Mouse (Mus musculus) MEL (cell line): ENCODE data around the gene Sec14l4. TPM values are rescaled to one million over a fixed set of nuclear protein-coding genes. Genes with fewer than 3 reads are reported as not detected.

ENCODE experiments used
- DNase-seq: peaks from one replicate; pipeline ENCODE4 v3.0.0; 2011; ENCODE audit warnings: low read depth, low spot score
- H3K27ac ChIP-seq: 2 replicates; pipeline ENCODE4 v1.5.1; 2012; ENCODE audit warnings: low read depth, mild to moderate bottlenecking, control low read depth, low read length, moderate library complexity; ENCODE audit not compliant: control insufficient read depth
- H3K27me3 ChIP-seq, 2 experiments: fragments of 150-350 bp in 1 of 2; sonication (generic) in 1 of 2; 2 replicates each; pipeline ENCODE4 v1.6.1; 2012; ENCODE audit warnings: low read length in 2 of 2, mild to moderate bottlenecking in 2 of 2, improper control_type of control experiment in 1 of 2, moderate library complexity in 1 of 2; ENCODE audit not compliant: insufficient read depth in 2 of 2, control insufficient read depth in 1 of 2
- H3K36me3 ChIP-seq, 2 experiments: 2 replicates each; pipeline ENCODE4 v1.6.1; 2012 to 2014; ENCODE audit warnings: low read length in 2 of 2, improper control_type of control experiment in 1 of 2, inconsistent platforms in 1 of 2, mild to moderate bottlenecking in 1 of 2; ENCODE audit not compliant: insufficient read depth in 2 of 2, control insufficient read depth in 1 of 2
- H3K4me1 ChIP-seq, 2 experiments: fragments of 150-350 bp in 1 of 2; sonication (generic) in 1 of 2; 2 replicates each; pipeline ENCODE4 v1.6.1; 2012; ENCODE audit warnings: low read length in 2 of 2, improper control_type of control experiment in 1 of 2, mild to moderate bottlenecking in 1 of 2; ENCODE audit not compliant: insufficient read depth in 2 of 2, control insufficient read depth in 1 of 2
- H3K4me3 ChIP-seq, 2 experiments: fragments of 150-350 bp in 1 of 2; sonication (generic) in 1 of 2; 2 replicates each; pipeline ENCODE4 v1.5.1; 2012; ENCODE audit warnings: low read depth in 2 of 2, low read length in 2 of 2, mild to moderate bottlenecking in 2 of 2, moderate library complexity in 2 of 2, control low read depth in 1 of 2, improper control_type of control experiment in 1 of 2; ENCODE audit not compliant: control insufficient read depth in 1 of 2, insufficient read depth in 1 of 2
- H3K79me2 ChIP-seq: 2 replicates; pipeline ENCODE4 v1.6.1; 2012; ENCODE audit warnings: mild to moderate bottlenecking, low read length, moderate library complexity; ENCODE audit not compliant: control insufficient read depth, poor library complexity, insufficient read depth
- H3K9ac ChIP-seq: 2 replicates; pipeline ENCODE4 v1.6.1; 2012; ENCODE audit warnings: low read depth, mild to moderate bottlenecking, control low read depth, low read length, moderate library complexity; ENCODE audit not compliant: control insufficient read depth, poor library complexity, severe bottlenecking
- H3K9me3 ChIP-seq: fragments of 150-350 bp; sonication (generic); replicated peaks from 2 replicates; pipeline ENCODE4 v1.6.1; 2012; ENCODE audit warnings: mild to moderate bottlenecking, low read length, improper control_type of control experiment, moderate library complexity; ENCODE audit not compliant: insufficient read depth
- BHLHE40 ChIP-seq: IDR thresholded peaks from 2 replicates; pipeline ENCODE4 v1.6.1; 2012; ENCODE audit warnings: low read depth, mild to moderate bottlenecking, inconsistent platforms, low read length, improper control_type of control experiment, borderline replicate concordance
- CHD1 ChIP-seq: IDR thresholded peaks from 2 replicates; pipeline ENCODE4 v1.6.1; 2012; ENCODE audit warnings: low read depth, mild to moderate bottlenecking, inconsistent platforms, low read length, improper control_type of control experiment
- CHD2 ChIP-seq: IDR thresholded peaks from 2 replicates; pipeline ENCODE4 v1.6.1; 2011; ENCODE audit warnings: low read length, improper control_type of control experiment
- ELF1 ChIP-seq: IDR thresholded peaks from 2 replicates; pipeline ENCODE4 v1.6.1; 2014; ENCODE audit warnings: low read depth, mild to moderate bottlenecking, inconsistent platforms, low read length, improper control_type of control experiment, moderate library complexity
- GABPA ChIP-seq: IDR thresholded peaks from 2 replicates; pipeline ENCODE4 v1.6.1; 2012; ENCODE audit warnings: low read depth, mild to moderate bottlenecking, inconsistent platforms, low read length, improper control_type of control experiment, moderate library complexity
- GATA1 ChIP-seq: IDR thresholded peaks from 2 replicates; pipeline ENCODE4 v1.6.1; 2011; ENCODE audit warnings: low read depth, low read length, improper control_type of control experiment
- HCFC1 ChIP-seq: IDR thresholded peaks from 2 replicates; pipeline ENCODE4 v1.6.1; 2012; ENCODE audit warnings: low read depth, mild to moderate bottlenecking, inconsistent platforms, low read length, improper control_type of control experiment, moderate library complexity
- JUND ChIP-seq: IDR thresholded peaks from 2 replicates; pipeline ENCODE4 v1.6.1; 2011; ENCODE audit warnings: low read depth, mild to moderate bottlenecking, improper control_type of control experiment, low read length
- MAX ChIP-seq: IDR thresholded peaks from 2 replicates; pipeline ENCODE4 v1.6.1; 2011; ENCODE audit warnings: low read length, improper control_type of control experiment
- MAZ ChIP-seq: IDR thresholded peaks from 2 replicates; pipeline ENCODE4 v1.6.1; 2012; ENCODE audit warnings: low read depth, mild to moderate bottlenecking, inconsistent platforms, low read length, improper control_type of control experiment
- MEF2A ChIP-seq: IDR thresholded peaks from 2 replicates; pipeline ENCODE4 v1.6.1; 2014; ENCODE audit warnings: low read depth, mild to moderate bottlenecking, inconsistent platforms, low read length, improper control_type of control experiment; ENCODE audit not compliant: poor library complexity, insufficient replicate concordance, severe bottlenecking; ENCODE audit errors: extremely low read depth
- MYB ChIP-seq: IDR thresholded peaks from 2 replicates; pipeline ENCODE4 v1.6.1; 2011; ENCODE audit warnings: mild to moderate bottlenecking, low read depth, low read length, improper control_type of control experiment
- NELFE ChIP-seq: IDR thresholded peaks from 2 replicates; pipeline ENCODE4 v1.6.1; 2011; ENCODE audit warnings: low read depth, low read length, improper control_type of control experiment
- NRF1 ChIP-seq: IDR thresholded peaks from 2 replicates; pipeline ENCODE4 v1.6.1; 2014; ENCODE audit warnings: low read depth, mild to moderate bottlenecking, inconsistent platforms, low read length, improper control_type of control experiment, moderate library complexity; ENCODE audit not compliant: poor library complexity, insufficient read depth, severe bottlenecking
- POLR2AphosphoS5 ChIP-seq: IDR thresholded peaks from 2 replicates; pipeline ENCODE4 v1.6.1; 2012; ENCODE audit warnings: low read depth, borderline replicate concordance, mild to moderate bottlenecking, inconsistent platforms, low read length, moderate library complexity, mixed read lengths
- SIN3A ChIP-seq: IDR thresholded peaks from 2 replicates; pipeline ENCODE4 v1.6.1; 2012; ENCODE audit warnings: low read length, improper control_type of control experiment, inconsistent platforms
- TBP ChIP-seq: IDR thresholded peaks from 2 replicates; pipeline ENCODE4 v1.8.0; 2011; ENCODE audit warnings: low read depth, low read length, improper control_type of control experiment
- TCF12 ChIP-seq: IDR thresholded peaks from 2 replicates; pipeline ENCODE4 v1.6.1; 2014; ENCODE audit warnings: low read depth, mild to moderate bottlenecking, inconsistent platforms, low read length, improper control_type of control experiment, moderate library complexity
- ZKSCAN1 ChIP-seq: IDR thresholded peaks from 2 replicates; pipeline ENCODE4 v1.6.1; 2012; ENCODE audit warnings: low read depth, mild to moderate bottlenecking, inconsistent platforms, low read length, improper control_type of control experiment, moderate library complexity
- ZMIZ1 ChIP-seq: IDR thresholded peaks from 2 replicates; pipeline ENCODE4 v1.6.1; 2012; ENCODE audit warnings: low read depth, mild to moderate bottlenecking, inconsistent platforms, low read length, improper control_type of control experiment, moderate library complexity
- ZNF384 ChIP-seq: IDR thresholded peaks from 2 replicates; pipeline ENCODE4 v1.6.1; 2012; ENCODE audit warnings: low read depth, mild to moderate bottlenecking, inconsistent platforms, low read length, improper control_type of control experiment
- polyA plus RNA-seq, 2 experiments: library from polyadenylated mRNA; stranded (reverse) in 1 of 2; unstranded in 1 of 2; fragments of >175 nt in 1 of 2; fragments of >200 nt in 1 of 2; gene quantifications; 2 replicates each; pipeline versions ENCODE4 v1.2.1 to v1.2.4; 2012; ENCODE audit warnings: low replicate concordance in 2 of 2, low read depth in 1 of 2; ENCODE audit not compliant: insufficient read length in 2 of 2, insufficient read depth in 1 of 2, missing spikeins in 1 of 2
- total RNA-seq: library from RNA; depleted of rRNA; stranded (reverse); fragments of 300-350 nt; gene quantifications from 2 replicates; pipeline ENCODE4 v1.2.3, GENCODE M21; 2012

Sec14l4 gene
- total and polyA plus RNA-seq, 3 experiments: not detected

- no peak overlapping the region for H3K4me3 ChIP-seq
Measured at GRCm38 (mm10) chr11:4035116-4035892, 4.0 kb downstream of the Sec14l4 start.

GRCm38 (mm10) chr11:4035916-4036315 is 4.7 kb downstream of the Sec14l4 start:
- DNase-seq: no peak
- H3K27ac ChIP-seq: no peak overlapping the region

More at GRCm38 (mm10) chr11:4035116-4035892, 4.0 kb downstream of the Sec14l4 start:
- Histone ChIP-seq H3K36me3 (peaks cover 0 to 7% of the 10 kb centered on the region in 2 experiments; a peak in 2 of 4 replicates), H3K9ac (no peak overlapping the region), H3K79me2 (no peaks in the 10 kb centered on the region), H3K27me3 (peaks cover 0 to 2% of the 10 kb centered on the region in 2 experiments; a peak in 3 of 4 replicates), H3K4me1 (peaks cover 0 to 12% of the 10 kb centered on the region in 2 experiments; a peak in 2 of 4 replicates), H3K9me3 (no peaks in the 10 kb centered on the region), H3K27ac (no peak overlapping the region)
- TF ChIP-seq TBP (no peak), NELFE (no peak), CHD1 (no peak), ZNF384 (no peak), CHD2 (no peak), JUND (no peak), ZKSCAN1 (no peak), ELF1 (no peak), MYB (no peak), MAZ (no peak), ZMIZ1 (no peak), MEF2A (no peak), NRF1 (no peak), HCFC1 (no peak)
- DNase-seq: no peak

More at GRCm38 (mm10) chr11:4035916-4036315, 4.7 kb downstream of the Sec14l4 start:
- no peaks in the 10 kb centered on the region for H3K79me2 ChIP-seq
- TF ChIP-seq JUND: no peak
- no peak for TF ChIP-seq ZKSCAN1
- no peak for TF ChIP-seq GABPA
- TF ChIP-seq CHD2: no peak
- no peak for TF ChIP-seq GATA1
- no peak for TF ChIP-seq MYB
- no peak for TF ChIP-seq ELF1
- TF ChIP-seq ZMIZ1: no peak
- no peak for TF ChIP-seq POLR2AphosphoS5
- TF ChIP-seq SIN3A: no peak
- TF ChIP-seq TCF12: no peak
- no peak for TF ChIP-seq NRF1
- no peak for TF ChIP-seq MAX
- TF ChIP-seq BHLHE40: no peak
- peaks cover 0 to 12% of the 10 kb centered on the region in 2 experiments; a peak in 2 of 4 replicates for H3K4me1 ChIP-seq
- peaks cover 0 to 7% of the 10 kb centered on the region in 2 experiments; a peak in 2 of 4 replicates for H3K36me3 ChIP-seq
- H3K9me3 ChIP-seq: no peaks in the 10 kb centered on the region
- no peak overlapping the region for H3K4me3 ChIP-seq
- peaks cover 0 to 2% of the 10 kb centered on the region in 2 experiments; a peak in 3 of 4 replicates for H3K27me3 ChIP-seq
- no peak overlapping the region for H3K9ac ChIP-seq
